Mouse (Mus musculus) forebrain, embryonic 13.5 days (tissue): Measurements from ENCODE around the gene Cxcl10. TPM values are rescaled to one million over a fixed set of nuclear protein-coding genes. Genes with fewer than 3 reads are reported as not detected.

ENCODE experiments used
- ATAC-seq: fragments of 200-750 bp; cut with Nextera tagmentation; 2 replicates; pipeline ENCODE4 v1.8.0; 2017
- H3K27ac ChIP-seq: fragments of 300-500 bp; sonication (generic); 2 replicates; pipeline ENCODE4 v1.5.1; 2015; ENCODE audit warnings: inconsistent platforms, mild to moderate bottlenecking, moderate library complexity
- H3K27me3 ChIP-seq: fragments of 300-500 bp; sonication (generic); 2 replicates; pipeline ENCODE4 v1.6.1; 2015; ENCODE audit warnings: mild to moderate bottlenecking, inconsistent platforms
- H3K36me3 ChIP-seq: fragments of 300-500 bp; sonication (generic); 2 replicates; pipeline ENCODE4 v1.6.1; 2015; ENCODE audit warnings: mild to moderate bottlenecking, inconsistent platforms; ENCODE audit not compliant: poor library complexity, severe bottlenecking
- H3K4me1 ChIP-seq: fragments of 300-500 bp; sonication (generic); 2 replicates; pipeline ENCODE4 v1.6.1; 2015; ENCODE audit warnings: inconsistent platforms
- H3K4me2 ChIP-seq: fragments of 300-500 bp; sonication (generic); 2 replicates; pipeline ENCODE4 v1.6.1; 2015; ENCODE audit warnings: inconsistent platforms, mild to moderate bottlenecking, moderate library complexity
- H3K4me3 ChIP-seq: fragments of 300-500 bp; sonication (generic); 2 replicates; pipeline ENCODE4 v1.5.1; 2015; ENCODE audit warnings: mild to moderate bottlenecking, inconsistent platforms
- H3K9ac ChIP-seq: fragments of 300-500 bp; sonication (generic); 2 replicates; pipeline ENCODE4 v1.6.1; 2015; ENCODE audit warnings: mild to moderate bottlenecking, inconsistent platforms
- H3K9me3 ChIP-seq: fragments of 300-500 bp; sonication (generic); replicated peaks from 2 replicates; pipeline ENCODE4 v1.6.1; 2016; ENCODE audit warnings: inconsistent platforms
- WGBS: fragments of 180-500 bp; shearing (Covaris S2); methylation state at CpG from one replicate; pipeline ENCODE4 v1.1.7; 2015; 5-methylcytosine and 5-hydroxymethylcytosine counted together
- polyA plus RNA-seq: library from polyadenylated mRNA; unstranded; fragments of >200 nt; fragmentation: Nextera tagmentation; extraction: Ambion mirVana; gene quantifications from 2 replicates; pipeline ENCODE4 v1.2.1, GENCODE M21; 2015

The Cxcl10 gene
- polyA plus RNA-seq, 1 experiment from 2014 or later: 0.22 TPM

DNA sequence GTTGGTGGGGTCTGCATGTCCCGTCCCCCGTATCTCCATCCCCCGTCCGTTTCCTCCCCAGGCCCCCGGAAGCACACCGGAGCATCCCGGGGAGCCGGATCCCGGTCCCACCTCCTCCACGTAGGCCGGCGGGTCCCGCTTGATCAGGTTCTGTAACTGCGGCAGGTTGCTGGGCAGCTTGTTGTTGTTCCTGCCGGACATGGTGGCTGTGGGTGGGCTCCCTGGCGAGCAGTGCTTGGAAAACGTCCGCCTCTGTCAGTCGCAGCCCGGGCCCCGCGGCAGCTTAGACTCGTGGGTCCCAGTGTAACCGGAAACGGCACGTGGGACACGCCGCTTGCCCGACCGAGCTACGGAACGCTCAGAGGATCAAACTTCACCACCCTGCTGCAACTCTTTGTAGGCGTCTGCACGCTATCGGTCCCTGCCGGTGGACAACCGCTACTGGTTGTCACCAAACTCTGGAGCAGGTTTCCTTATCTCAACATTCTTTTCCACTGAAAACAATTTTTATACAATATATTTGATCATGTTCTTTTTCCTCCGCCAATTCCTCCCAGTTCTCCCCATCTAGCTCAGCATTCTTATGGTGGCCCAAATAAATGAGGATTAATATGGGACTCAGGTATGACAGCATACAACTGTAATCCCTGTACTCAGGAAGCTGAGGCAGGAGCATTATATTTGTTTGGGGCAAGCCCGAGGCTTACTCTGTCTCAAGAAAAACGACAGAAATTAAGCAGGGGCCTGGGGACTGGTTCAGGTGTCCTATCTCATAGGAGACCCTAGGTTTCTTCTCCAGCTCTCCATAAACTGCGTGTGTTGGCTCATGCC, 38.8 kb downstream of the Cxcl10 start, which contains the start of gene Sdad1:
Sdad1 (minus strand) TSS at position 799 of the 831 bp plus-strand sequence.
- H3K27me3 ChIP-seq: no peaks in the 10 kb centered on the region
- H3K9me3 ChIP-seq: no peaks in the 10 kb centered on the region
- H3K4me3 ChIP-seq: peak within 1 kb of the TSS; percentile 78
- H3K4me2 ChIP-seq: peak within 1 kb of the TSS; percentile 78
- H3K4me1 ChIP-seq: peaks cover 12% of the 10 kb centered on the region
- ATAC-seq: peak; percentile 97
- 3% methylated on average over 34 of the region's 41 CpGs for WGBS
- H3K27ac ChIP-seq: no peak within 1 kb of the TSS
- peaks cover 9% of the 10 kb centered on the region for H3K36me3 ChIP-seq
- peak within 1 kb of the TSS; percentile 72 for H3K9ac ChIP-seq

DNA sequence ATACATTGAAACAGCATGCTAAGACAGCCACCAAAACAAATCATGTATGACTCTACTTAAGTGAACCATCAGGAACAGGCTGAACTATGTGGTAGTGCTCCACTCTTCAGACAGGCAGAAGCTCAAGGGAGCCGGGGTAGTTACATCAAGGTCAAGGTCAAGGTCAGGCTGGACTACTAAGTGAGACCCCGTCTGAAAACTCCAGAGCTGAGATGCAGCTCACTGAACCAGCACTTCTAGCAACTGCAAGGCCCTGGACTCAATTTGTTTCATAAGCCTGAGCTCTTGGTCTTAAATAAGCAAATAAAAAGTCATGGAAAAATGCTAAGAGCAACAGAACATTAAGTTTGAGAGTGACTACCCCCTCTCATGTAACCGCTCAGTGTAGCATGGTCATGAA, 44.4 kb downstream of the Cxcl10 start:
- Histone ChIP-seq H3K27ac (no peak overlapping the region), H3K36me3 (peaks cover 64% of the 10 kb centered on the region), H3K4me3 (no peak overlapping the region), H3K9ac (no peak overlapping the region), H3K4me2 (no peak overlapping the region), H3K9me3 (no peaks in the 10 kb centered on the region), H3K27me3 (no peaks in the 10 kb centered on the region), H3K4me1 (peaks cover 11% of the 10 kb centered on the region)
- no peak for ATAC-seq
- WGBS: 91% methylated on average over 3 of the region's 3 CpGs

DNA sequence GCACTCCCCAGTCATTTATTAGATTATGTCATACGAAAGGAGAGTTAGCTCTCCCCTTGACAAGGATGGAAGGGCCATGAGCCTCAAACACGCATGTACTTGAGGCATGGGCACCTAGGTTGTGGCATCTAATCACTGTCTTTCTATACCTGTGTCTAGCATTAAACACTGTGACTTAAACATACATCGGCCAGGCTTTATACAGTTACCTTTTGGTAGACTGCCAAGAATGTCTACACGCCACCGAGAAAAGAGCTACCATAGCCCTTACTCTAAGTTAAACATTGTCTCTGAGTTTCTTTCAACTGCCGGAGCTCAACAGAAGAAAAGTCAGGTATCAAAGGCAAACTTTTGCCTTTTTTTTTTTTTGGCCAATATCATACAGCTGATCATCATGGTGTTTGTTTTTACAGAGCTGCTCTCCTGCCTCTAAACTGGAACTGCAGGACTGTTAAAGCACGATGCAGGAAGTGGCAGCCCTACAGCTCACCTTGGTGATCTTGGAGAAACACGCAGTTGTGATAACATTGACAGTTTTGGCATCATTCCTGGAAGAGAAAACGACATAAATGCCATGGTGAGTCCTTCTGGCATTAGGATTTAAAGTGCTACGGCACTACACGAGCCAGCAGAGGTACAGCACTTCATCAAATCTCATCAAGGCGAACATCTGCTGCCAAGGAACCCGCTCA, 46.4 kb downstream of the Cxcl10 start:
- Histone ChIP-seq H3K4me2 (no peak overlapping the region), H3K9me3 (no peaks in the 10 kb centered on the region), H3K27me3 (no peaks in the 10 kb centered on the region), H3K36me3 (peaks cover 80% of the 10 kb centered on the region), H3K4me3 (no peak overlapping the region), H3K9ac (no peak overlapping the region), H3K27ac (no peak overlapping the region), H3K4me1 (no peaks in the 10 kb centered on the region)
- WGBS: 92% methylated on average over 13 of the region's 13 CpGs
- no peak for ATAC-seq

Other genes starting within 250 kb of the Cxcl10 start
- gene Uso1, start 211.0 kb downstream of the Cxcl10 start, polyA plus RNA-seq: 42.6 and 43.9 TPM in 2 replicates
- gene U90926, start 133.5 kb downstream of the Cxcl10 start, polyA plus RNA-seq: not detected in 2 replicates
- gene Ppef2, start 92.6 kb downstream of the Cxcl10 start, polyA plus RNA-seq: 0.38 TPM in 1 of 2 replicates, not detected in the other
- 4.7 and 5.4 TPM in 2 replicates for gene Naaa, start 70.7 kb downstream of the Cxcl10 start, polyA plus RNA-seq
- gene Sdad1, start 38.4 kb downstream of the Cxcl10 start, polyA plus RNA-seq: 33.9 and 39.8 TPM in 2 replicates
- not detected in 2 replicates for gene Cxcl9, start 20.8 kb downstream of the Cxcl10 start, polyA plus RNA-seq
- 2.3 and 4.1 TPM in 2 replicates for gene Art3, start 17.1 kb downstream of the Cxcl10 start, polyA plus RNA-seq
- gene Nup54, start 86.3 kb upstream of the Cxcl10 start, polyA plus RNA-seq: 56.1 and 62.2 TPM in 2 replicates
- 19.5 and 22.3 TPM in 2 replicates for gene Scarb2, start 157.9 kb upstream of the Cxcl10 start, polyA plus RNA-seq
- 0.38 TPM in 1 of 2 replicates, not detected in the other for gene Fam47e, start 206.2 kb upstream of the Cxcl10 start, polyA plus RNA-seq